Mouse (Mus musculus) neural tube, embryonic 14.5 days (tissue): ENCODE results near the gene Unc5a. TPM values are rescaled to one million over a fixed set of nuclear protein-coding genes. Genes with fewer than 3 reads are reported as not detected.
A peak's percentile ranks its signal among the peaks of the same experiment; 100 is the strongest.

ENCODE experiments used
- ATAC-seq: fragments of 200-750 bp; cut with Nextera tagmentation; 2 replicates; pipeline ENCODE4 v1.8.0; 2017; ENCODE audit warnings: low read depth, mild to moderate bottlenecking, moderate TSS enrichment, moderate library complexity
- H3K27ac ChIP-seq: fragments of 300-500 bp; sonication (generic); 2 replicates; pipeline ENCODE4 v1.5.1; 2014; ENCODE audit warnings: low read depth, mild to moderate bottlenecking, control low read depth, low read length, moderate library complexity, mixed read lengths
- H3K27me3 ChIP-seq: fragments of 300-500 bp; sonication (generic); 2 replicates; pipeline ENCODE4 v1.6.1; 2014; ENCODE audit warnings: low read length; ENCODE audit not compliant: control insufficient read depth, insufficient read depth
- H3K36me3 ChIP-seq: fragments of 300-500 bp; sonication (generic); 2 replicates; pipeline ENCODE4 v1.6.1; 2014; ENCODE audit warnings: low read length, mixed read lengths; ENCODE audit not compliant: control insufficient read depth, insufficient read depth
- H3K4me1 ChIP-seq: fragments of 300-500 bp; sonication (generic); 2 replicates; pipeline ENCODE4 v1.6.1; 2014; ENCODE audit warnings: low read length; ENCODE audit not compliant: control insufficient read depth, insufficient read depth
- H3K4me2 ChIP-seq: fragments of 300-500 bp; sonication (generic); 2 replicates; pipeline ENCODE4 v1.6.1; 2014; ENCODE audit warnings: mild to moderate bottlenecking, low read depth, low read length, control low read depth
- H3K4me3 ChIP-seq: fragments of 300-500 bp; sonication (generic); 2 replicates; pipeline ENCODE4 v1.5.1; 2014; ENCODE audit warnings: low read depth, low read length, control low read depth, mixed read lengths
- H3K9ac ChIP-seq: fragments of 300-500 bp; sonication (generic); replicated peaks from 2 replicates; pipeline ENCODE4 v1.6.1; 2014; ENCODE audit warnings: low read depth, mild to moderate bottlenecking, control low read depth, low read length, mixed read lengths
- H3K9me3 ChIP-seq: fragments of 300-500 bp; sonication (generic); 2 replicates; pipeline ENCODE4 v1.6.1; 2016; ENCODE audit warnings: low read length; ENCODE audit not compliant: control insufficient read depth
- WGBS: fragments of 180-500 bp; shearing (Covaris S2); extraction: QIAGEN DNeasy Blood & Tissue Kit; methylation state at CpG from one replicate; pipeline ENCODE4 v1.1.7; 2014; 5-methylcytosine and 5-hydroxymethylcytosine counted together
- polyA plus RNA-seq: library from polyadenylated mRNA; unstranded; fragments of >200 nt; fragmentation: Nextera tagmentation; extraction: Ambion mirVana; gene quantifications from 2 replicates; pipeline ENCODE4 v1.2.1, GENCODE M21; 2014

The Unc5a gene
- polyA plus RNA-seq, 1 experiment from 2014 or later: 15.7 TPM

DNA sequence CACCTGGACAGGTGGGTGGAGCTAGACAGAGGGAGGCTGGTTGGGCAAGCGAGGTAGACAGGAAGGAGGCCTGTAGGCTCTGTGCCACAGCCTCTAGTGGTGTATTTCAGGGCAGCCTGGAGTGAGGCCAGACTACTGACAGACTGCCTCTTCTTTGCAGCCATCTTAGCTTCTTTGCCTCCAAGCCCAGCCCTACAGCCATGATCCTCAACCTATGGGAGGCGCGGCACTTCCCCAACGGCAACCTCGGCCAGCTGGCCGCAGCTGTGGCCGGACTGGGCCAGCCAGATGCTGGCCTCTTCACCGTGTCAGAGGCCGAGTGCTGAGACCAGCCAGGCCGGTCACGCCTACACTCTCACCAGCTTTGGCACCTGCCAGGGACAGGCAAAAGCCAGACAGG, 55.4 kb downstream of the Unc5a start:
- H3K4me3 ChIP-seq: no peak overlapping the region
- WGBS: 73% methylated on average over 11 of the region's 11 CpGs
- no peak for ATAC-seq
- no peaks in the 10 kb centered on the region for H3K27me3 ChIP-seq
- no peak overlapping the region for H3K4me2 ChIP-seq
- H3K4me1 ChIP-seq: peaks cover 8% of the 10 kb centered on the region
- H3K36me3 ChIP-seq: no peaks in the 10 kb centered on the region
- no peak overlapping the region for H3K9ac ChIP-seq
- H3K27ac ChIP-seq: no peak overlapping the region
- no peaks in the 10 kb centered on the region for H3K9me3 ChIP-seq

DNA sequence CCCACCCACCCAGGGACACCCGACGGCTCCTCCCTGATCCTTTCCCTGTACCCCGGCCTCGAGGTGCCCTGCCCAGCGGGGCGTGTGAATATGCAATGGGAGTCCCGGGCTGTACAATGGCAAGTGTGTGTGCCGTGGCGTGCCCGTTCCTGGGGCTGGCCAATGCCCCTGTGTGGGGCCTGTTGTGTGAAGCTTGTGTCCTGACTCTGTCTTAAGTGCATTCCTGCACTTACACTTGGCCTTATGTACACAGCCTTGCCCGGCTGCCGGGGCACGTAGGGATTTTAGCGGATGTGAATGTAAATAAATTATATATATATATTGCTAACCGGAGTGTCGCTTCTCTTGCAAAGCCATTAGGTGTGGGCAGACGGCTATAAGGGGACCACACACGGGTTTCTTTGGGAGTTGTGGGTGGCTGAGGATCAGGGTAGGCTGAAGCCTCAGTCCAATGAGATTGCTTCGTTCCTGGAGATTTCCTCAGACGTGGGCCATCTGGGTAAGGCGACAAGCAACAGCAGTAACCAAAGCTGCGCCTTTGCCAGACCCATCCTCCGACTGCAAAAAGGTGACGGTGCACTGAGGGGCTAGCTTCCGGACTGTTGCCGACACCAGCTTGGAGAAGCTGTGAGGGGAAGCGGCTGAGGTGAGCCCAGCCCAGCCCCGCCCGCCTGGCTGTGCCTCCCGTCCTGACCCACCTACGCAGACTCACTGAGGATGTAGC, 56.6 kb downstream of the Unc5a start:
- WGBS: 61% methylated on average over 31 of the region's 31 CpGs
- no peak overlapping the region for H3K27ac ChIP-seq
- H3K36me3 ChIP-seq: no peaks in the 10 kb centered on the region
- no peak overlapping the region for H3K9ac ChIP-seq
- peaks cover 8% of the 10 kb centered on the region for H3K4me1 ChIP-seq
- no peak overlapping the region for H3K4me3 ChIP-seq
- H3K9me3 ChIP-seq: no peaks in the 10 kb centered on the region
- no peak overlapping the region for H3K4me2 ChIP-seq
- no peak for ATAC-seq
- no peaks in the 10 kb centered on the region for H3K27me3 ChIP-seq

DNA sequence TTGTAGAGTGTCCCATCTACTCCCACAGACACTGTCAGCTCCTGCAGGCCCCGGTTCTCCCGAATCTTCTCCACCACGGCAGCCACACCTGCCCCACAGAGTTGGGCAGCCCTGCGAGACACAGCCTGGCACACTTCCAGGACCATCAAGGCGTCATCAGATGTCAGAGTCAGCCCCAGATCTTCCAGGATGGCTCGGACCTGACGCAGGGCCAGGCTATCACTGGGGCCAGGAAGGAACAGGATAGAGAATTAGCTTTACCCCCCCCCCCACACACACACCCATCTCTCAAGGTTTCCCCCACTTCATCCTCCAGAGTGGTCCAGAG, 57.2 kb downstream of the Unc5a start:
- Histone ChIP-seq H3K27ac (no peak overlapping the region), H3K27me3 (no peaks in the 10 kb centered on the region), H3K9me3 (no peaks in the 10 kb centered on the region), H3K4me2 (no peak overlapping the region), H3K36me3 (no peaks in the 10 kb centered on the region), H3K4me3 (no peak overlapping the region), H3K9ac (no peak overlapping the region), H3K4me1 (peaks cover 8% of the 10 kb centered on the region)
- no peak for ATAC-seq
- WGBS: 64% methylated on average over 7 of the region's 7 CpGs

DNA sequence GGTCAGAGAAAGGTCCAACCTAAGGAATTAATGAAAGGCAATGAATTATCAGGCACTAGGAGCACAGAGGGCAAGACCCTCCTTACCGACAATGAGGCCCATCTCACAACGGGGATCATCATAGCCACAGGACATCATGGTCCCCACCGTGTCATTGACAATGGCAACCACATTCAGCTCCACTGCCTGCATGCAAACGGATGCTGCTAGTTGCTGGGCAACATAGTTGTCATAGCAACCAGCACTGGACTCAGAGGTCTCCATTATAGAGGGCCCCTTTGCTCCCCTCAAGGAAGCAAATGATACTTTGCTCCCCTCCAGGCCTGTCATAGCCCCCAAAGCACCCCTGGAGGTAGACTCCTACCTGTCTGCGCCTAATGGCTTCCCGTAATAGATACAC, 59.4 kb downstream of the Unc5a start:
- WGBS: 36% methylated on average over 6 of the region's 6 CpGs
- H3K4me1 ChIP-seq: peaks cover 8% of the 10 kb centered on the region
- H3K4me2 ChIP-seq: no peak overlapping the region
- H3K27me3 ChIP-seq: no peaks in the 10 kb centered on the region
- H3K9ac ChIP-seq: no peak overlapping the region
- peak; percentile 57 for ATAC-seq
- H3K27ac ChIP-seq: no peak overlapping the region
- no peaks in the 10 kb centered on the region for H3K9me3 ChIP-seq
- no peak overlapping the region for H3K4me3 ChIP-seq
- H3K36me3 ChIP-seq: no peaks in the 10 kb centered on the region

GRCm38 (mm10) chr13:55011103-55011502, 61.9 kb downstream of the Unc5a start:
- ATAC-seq: no peak
- Histone ChIP-seq H3K4me3 (no peak overlapping the region), H3K27ac (no peak overlapping the region), H3K9me3 (no peaks in the 10 kb centered on the region), H3K4me2 (no peak overlapping the region), H3K4me1 (peaks cover 8% of the 10 kb centered on the region), H3K27me3 (no peaks in the 10 kb centered on the region), H3K9ac (no peak overlapping the region), H3K36me3 (no peaks in the 10 kb centered on the region)
- WGBS: 88% methylated on average over 15 of the region's 15 CpGs

DNA sequence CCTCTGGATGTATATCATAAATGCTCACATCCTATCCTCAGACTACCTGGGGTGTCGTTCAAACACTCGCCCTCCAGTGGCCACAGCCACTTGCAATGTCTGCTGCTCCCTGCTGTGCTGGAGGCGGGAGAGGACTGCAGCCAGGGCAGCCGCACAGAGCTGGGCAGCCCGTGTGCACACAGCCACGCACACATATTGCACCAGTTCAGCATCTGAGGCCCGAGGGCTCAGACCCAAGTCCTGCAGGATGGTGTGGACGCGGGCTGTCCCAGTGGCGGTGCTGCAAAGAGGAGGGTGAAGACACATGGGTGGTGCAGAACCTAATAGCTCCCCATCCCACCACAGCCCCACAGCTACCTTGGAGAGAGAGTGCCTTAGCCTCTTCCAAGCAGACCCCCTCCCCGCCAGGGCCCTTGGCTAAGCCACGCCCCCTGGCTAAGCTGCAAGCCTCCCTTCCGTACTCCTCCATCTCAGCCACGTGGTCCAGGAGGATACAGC, 62.8 kb downstream of the Unc5a start:
- WGBS: 2% methylated on average over 14 of the region's 14 CpGs
- no peak overlapping the region for H3K9ac ChIP-seq
- no peak overlapping the region for H3K27ac ChIP-seq
- no peaks in the 10 kb centered on the region for H3K9me3 ChIP-seq
- no peak overlapping the region for H3K4me3 ChIP-seq
- no peaks in the 10 kb centered on the region for H3K36me3 ChIP-seq
- peaks cover 8% of the 10 kb centered on the region for H3K4me1 ChIP-seq
- no peak overlapping the region for H3K4me2 ChIP-seq
- peak; percentile 5; the same call in 1 of the 2 replicates for ATAC-seq
- no peaks in the 10 kb centered on the region for H3K27me3 ChIP-seq

DNA sequence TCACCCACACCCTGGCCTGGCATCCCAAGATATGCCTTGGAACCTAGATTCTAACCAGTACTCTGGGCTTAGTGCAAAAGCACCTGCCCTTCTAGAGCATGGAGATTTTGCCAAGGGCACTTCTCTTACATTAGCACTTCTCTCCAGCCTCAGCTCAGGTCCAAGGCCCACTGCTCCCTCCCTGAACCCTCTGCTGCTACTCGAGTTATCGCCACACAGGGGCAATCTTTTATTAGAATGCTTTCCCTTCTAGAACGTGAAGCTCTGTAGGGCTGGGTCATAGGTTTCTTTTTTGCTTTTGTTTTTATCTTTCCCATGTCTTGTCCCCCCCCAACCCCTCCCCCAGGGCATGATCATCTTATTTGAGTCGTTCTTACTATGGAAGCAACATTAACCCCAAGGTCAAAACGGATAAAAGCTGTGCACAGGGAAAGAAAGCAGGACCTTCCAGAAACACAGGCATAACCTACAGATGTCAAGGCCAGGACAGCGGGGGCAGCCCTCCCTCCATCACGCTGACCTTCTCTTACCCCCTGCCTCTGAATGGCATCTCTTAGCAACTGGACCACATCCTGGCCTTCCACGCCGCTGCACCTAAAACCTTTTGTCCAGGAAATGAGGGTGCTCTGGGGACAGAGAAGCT, 64.6 kb downstream of the Unc5a start:
- no peaks in the 10 kb centered on the region for H3K9me3 ChIP-seq
- H3K27me3 ChIP-seq: no peaks in the 10 kb centered on the region
- no peak for ATAC-seq
- WGBS: 7% methylated on average over 9 of the region's 9 CpGs
- H3K4me3 ChIP-seq: no peak overlapping the region
- no peaks in the 10 kb centered on the region for H3K4me1 ChIP-seq
- no peak overlapping the region for H3K9ac ChIP-seq
- H3K27ac ChIP-seq: no peak overlapping the region
- H3K4me2 ChIP-seq: no peak overlapping the region
- no peaks in the 10 kb centered on the region for H3K36me3 ChIP-seq

DNA sequence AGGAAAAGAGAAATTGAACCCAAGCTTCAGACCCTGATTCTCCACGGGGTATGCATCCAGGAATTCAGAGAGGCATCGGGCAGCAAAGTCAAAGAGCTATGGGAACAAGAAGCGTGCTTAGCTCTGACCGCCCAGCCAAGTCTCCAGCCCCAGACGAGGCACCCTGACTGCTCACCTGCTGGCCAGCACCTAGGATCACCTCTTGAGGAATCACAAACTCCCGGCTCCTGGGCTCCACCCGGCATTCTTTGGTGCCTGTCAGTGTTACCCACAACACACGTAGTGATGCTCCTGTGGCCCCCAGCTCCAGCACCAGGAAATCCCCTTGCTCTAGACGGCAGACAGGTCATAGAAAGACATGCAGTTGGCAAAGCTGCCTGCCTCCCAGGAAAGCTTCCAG, 65.2 kb downstream of the Unc5a start:
- H3K9ac ChIP-seq: no peak overlapping the region
- no peak overlapping the region for H3K4me2 ChIP-seq
- no peaks in the 10 kb centered on the region for H3K9me3 ChIP-seq
- 39% methylated on average over 9 of the region's 9 CpGs for WGBS
- no peak overlapping the region for H3K27ac ChIP-seq
- no peak overlapping the region for H3K4me3 ChIP-seq
- H3K27me3 ChIP-seq: no peaks in the 10 kb centered on the region
- no peaks in the 10 kb centered on the region for H3K36me3 ChIP-seq
- H3K4me1 ChIP-seq: no peaks in the 10 kb centered on the region
- no peak for ATAC-seq

- no peaks in the 10 kb centered on the region for H3K27me3 ChIP-seq
- WGBS: 89% methylated on average over 12 of the region's 12 CpGs
- no peak for ATAC-seq
- no peak overlapping the region for H3K4me2 ChIP-seq
- H3K4me3 ChIP-seq: no peak overlapping the region
- H3K36me3 ChIP-seq: no peaks in the 10 kb centered on the region
- H3K9me3 ChIP-seq: no peaks in the 10 kb centered on the region
- no peaks in the 10 kb centered on the region for H3K4me1 ChIP-seq
- H3K27ac ChIP-seq: no peak overlapping the region
- H3K9ac ChIP-seq: no peak overlapping the region
Observed at GRCm38 (mm10) chr13:55017154-55017897, 68.1 kb downstream of the Unc5a start.
